In genomic region chr11:8405225-8405899, GRCm38 (mm10) we compare ENCODE assay signal across 8 mouse cellular contexts.
DNase-seq lines count a peak whose midpoint lies in the region; ATAC-seq and TF ChIP-seq lines count a peak whose summit lies in the region.

No protein-coding gene starts in this region.

- 30% methylated on average over 18 of the region's 18 CpGs for WGBS in intestine, postnatal 0 days
- 32% methylated on average over 18 of the region's 18 CpGs for WGBS in midbrain, embryonic 13.5 days
- WGBS in stomach, embryonic 16.5 days, result 27% methylated on average over 18 of the region's 18 CpGs

- no peak overlapping the region for H3K4me3 ChIP-seq in gastrocnemius, adult 2 months
- no peak overlapping the region for H3K4me3 ChIP-seq in intestine, postnatal 0 days (ENCODE audit: low read depth, low read length)
- H3K4me3 ChIP-seq in midbrain, embryonic 13.5 days (replicated peaks), result no peak overlapping the region
- no peak overlapping the region for H3K4me3 ChIP-seq in stomach, embryonic 16.5 days (replicated peaks; ENCODE audit: low read length)

- H3K9ac ChIP-seq in intestine, postnatal 0 days (ENCODE audit: low read depth, low read length), result no peak overlapping the region
- H3K9ac ChIP-seq in midbrain, embryonic 13.5 days (replicated peaks), result no peak overlapping the region
- no peak overlapping the region for H3K9ac ChIP-seq in stomach, embryonic 16.5 days (ENCODE audit: low read length)

- peak; percentile 49 for DNase-seq in CD4-positive, CD25-positive, alpha-beta regulatory T cell, adult 2 months (ENCODE audit: low read depth, low spot score)
- DNase-seq in cerebellum, postnatal 25 days, result peak; percentile 68 to 82
- peak; percentile 77 for DNase-seq in gastrocnemius, adult 2 months
- DNase-seq in left cerebral cortex, postnatal 14 days (ENCODE audit: low spot score in 2 of 2), result peak; percentile 79 to 85

- no peaks in the 10 kb centered on the region for H3K4me1 ChIP-seq in intestine, postnatal 0 days (replicated peaks; ENCODE audit: control insufficient read depth, insufficient read depth, low read length)
- no peaks in the 10 kb centered on the region for H3K4me1 ChIP-seq in midbrain, embryonic 13.5 days (replicated peaks)
- no peaks in the 10 kb centered on the region for H3K4me1 ChIP-seq in stomach, embryonic 16.5 days (ENCODE audit: control insufficient read depth, insufficient read depth, low read length)

- peak; percentile 98; the same call in 1 of the 2 replicates for TF ChIP-seq CTCF in gastrocnemius, adult 2 months (IDR thresholded peaks at IDR 0.05)
- TF ChIP-seq CTCF in intestine, postnatal 0 days (IDR thresholded peaks at IDR 0.05; ENCODE audit: low read depth), result peak; percentile 95

- H3K9me3 ChIP-seq in intestine, postnatal 0 days (ENCODE audit: control insufficient read depth), result no peaks in the 10 kb centered on the region
- no peaks in the 10 kb centered on the region for H3K9me3 ChIP-seq in midbrain, embryonic 13.5 days
- no peaks in the 10 kb centered on the region for H3K9me3 ChIP-seq in stomach, embryonic 16.5 days (replicated peaks; ENCODE audit: control insufficient read depth, low read length)

- intact Hi-C loops in gastrocnemius, adult 2 months (cut with DNase I), result loop anchor here (2.0 to 10.0 kb wide), 2 partner anchors 161 to 1205 kb away; no protein-coding TSS in a partner anchor
- intact Hi-C loops in left cerebral cortex, postnatal 14 days (cut with DNase I), result loop anchor here (2.0 to 10.0 kb wide), 2 partner anchors 1195 to 1751 kb away; partner anchors contain the start of gene Ramp3

- H3K27me3 ChIP-seq in intestine, postnatal 0 days (replicated peaks; ENCODE audit: control insufficient read depth, insufficient read depth, low read length), result no peaks in the 10 kb centered on the region
- no peaks in the 10 kb centered on the region for H3K27me3 ChIP-seq in midbrain, embryonic 13.5 days
- no peaks in the 10 kb centered on the region for H3K27me3 ChIP-seq in stomach, embryonic 16.5 days (ENCODE audit: control insufficient read depth, insufficient read depth, low read length)

- H3K27ac ChIP-seq in gastrocnemius, adult 2 months, result no peak overlapping the region
- no peak overlapping the region for H3K27ac ChIP-seq in intestine, postnatal 0 days (ENCODE audit: low read depth, low read length)
- no peak overlapping the region for H3K27ac ChIP-seq in midbrain, embryonic 13.5 days
- H3K27ac ChIP-seq in stomach, embryonic 16.5 days (ENCODE audit: low read length), result no peak overlapping the region

- no peaks in the 10 kb centered on the region for H3K36me3 ChIP-seq in intestine, postnatal 0 days (ENCODE audit: control insufficient read depth, insufficient read depth)
- H3K36me3 ChIP-seq in midbrain, embryonic 13.5 days, result no peaks in the 10 kb centered on the region
- H3K36me3 ChIP-seq in stomach, embryonic 16.5 days (ENCODE audit: control insufficient read depth, insufficient read depth, low read length), result no peaks in the 10 kb centered on the region

- no peak for ATAC-seq in CD4-positive, CD25-positive, alpha-beta regulatory T cell, adult 4 months
- ATAC-seq in intestine, postnatal 0 days, result no peak
- peak; percentile 87 for ATAC-seq in midbrain, embryonic 13.5 days
- peak; percentile 72; the same call in 1 of the 2 replicates for ATAC-seq in stomach, embryonic 16.5 days (ENCODE audit: insufficient read depth, low FRiP score)

- H3K4me2 ChIP-seq in intestine, postnatal 0 days (replicated peaks; ENCODE audit: low read depth), result no peak overlapping the region
- H3K4me2 ChIP-seq in midbrain, embryonic 13.5 days (replicated peaks), result no peak overlapping the region
- H3K4me2 ChIP-seq in stomach, embryonic 16.5 days (ENCODE audit: low read depth, low read length), result no peak overlapping the region

Comparison
In these comparisons a context has a peak if more than half of its experiments do, and no peak if none do; other contexts are left out.
1. ATAC-seq: peak in midbrain, embryonic 13.5 days (single experiment) and stomach, embryonic 16.5 days (single experiment); none in CD4-positive, CD25-positive, alpha-beta regulatory T cell, adult 4 months (single experiment) and intestine, postnatal 0 days (single experiment).
2. Peak in every context shown above with its lines, with median percentiles within 50 percentile points of each other: DNase-seq.